Mouse (Mus musculus) intestine, postnatal 0 days (tissue): Measurements from ENCODE around the gene Zfp663. TPM values are rescaled to one million over a fixed set of nuclear protein-coding genes. Genes with fewer than 3 reads are reported as not detected.
A peak's percentile ranks its signal among the peaks of the same experiment; 100 is the strongest.

Source experiments
- ATAC-seq: fragments of 200-750 bp; cut with Nextera tagmentation; 2 replicates; pipeline ENCODE4 v1.8.0; 2017; ENCODE audit warnings: mild to moderate bottlenecking, moderate TSS enrichment, moderate library complexity
- H3K27ac ChIP-seq: fragments of 300-500 bp; sonication (generic); 2 replicates; pipeline ENCODE4 v1.5.1; 2014; ENCODE audit warnings: mild to moderate bottlenecking, low read depth, low read length, moderate library complexity
- H3K27me3 ChIP-seq: fragments of 300-500 bp; sonication (generic); replicated peaks from 2 replicates; pipeline ENCODE4 v1.6.1; 2014; ENCODE audit warnings: low read length, mixed read lengths; ENCODE audit not compliant: control insufficient read depth, insufficient read depth
- H3K36me3 ChIP-seq: fragments of 300-500 bp; sonication (generic); 2 replicates; pipeline ENCODE4 v1.6.1; 2014; ENCODE audit warnings: mild to moderate bottlenecking, moderate library complexity; ENCODE audit not compliant: control insufficient read depth, insufficient read depth
- H3K4me1 ChIP-seq: fragments of 300-500 bp; sonication (generic); replicated peaks from 2 replicates; pipeline ENCODE4 v1.6.1; 2014; ENCODE audit warnings: antibody characterized with exemption, low read length, mixed read lengths; ENCODE audit not compliant: control insufficient read depth, insufficient read depth
- H3K4me2 ChIP-seq: fragments of 300-500 bp; sonication (generic); replicated peaks from 2 replicates; pipeline ENCODE4 v1.6.1; 2014; ENCODE audit warnings: low read depth, mild to moderate bottlenecking, moderate library complexity
- H3K4me3 ChIP-seq: fragments of 300-500 bp; sonication (generic); 2 replicates; pipeline ENCODE4 v1.5.1; 2014; ENCODE audit warnings: low read depth, low read length
- H3K9ac ChIP-seq: fragments of 300-500 bp; sonication (generic); 2 replicates; pipeline ENCODE4 v1.6.1; 2014; ENCODE audit warnings: mild to moderate bottlenecking, low read depth, low read length
- H3K9me3 ChIP-seq: fragments of 300-500 bp; sonication (generic); 2 replicates; pipeline ENCODE4 v1.6.1; 2016; ENCODE audit warnings: mixed run types; ENCODE audit not compliant: control insufficient read depth
- CTCF ChIP-seq: sonication (generic); IDR thresholded peaks from 2 replicates; pipeline ENCODE4 v1.5.1; 2016; ENCODE audit warnings: low read depth, mild to moderate bottlenecking, control low read depth, antibody characterized with exemption, moderate library complexity
- WGBS: fragments of 180-500 bp; shearing (Covaris S2); extraction: QIAGEN DNeasy Blood & Tissue Kit; methylation state at CpG from one replicate; pipeline ENCODE4 v1.1.7; 2014; 5-methylcytosine and 5-hydroxymethylcytosine counted together
- polyA plus RNA-seq: library from polyadenylated mRNA; unstranded; fragments of >200 nt; fragmentation: Nextera tagmentation; extraction: Ambion mirVana; gene quantifications from 2 replicates; pipeline ENCODE4 v1.2.1, GENCODE M21; 2015

Gene Zfp663
- polyA plus RNA-seq, 1 experiment from 2014 or later, result 0.23 TPM

DNA sequence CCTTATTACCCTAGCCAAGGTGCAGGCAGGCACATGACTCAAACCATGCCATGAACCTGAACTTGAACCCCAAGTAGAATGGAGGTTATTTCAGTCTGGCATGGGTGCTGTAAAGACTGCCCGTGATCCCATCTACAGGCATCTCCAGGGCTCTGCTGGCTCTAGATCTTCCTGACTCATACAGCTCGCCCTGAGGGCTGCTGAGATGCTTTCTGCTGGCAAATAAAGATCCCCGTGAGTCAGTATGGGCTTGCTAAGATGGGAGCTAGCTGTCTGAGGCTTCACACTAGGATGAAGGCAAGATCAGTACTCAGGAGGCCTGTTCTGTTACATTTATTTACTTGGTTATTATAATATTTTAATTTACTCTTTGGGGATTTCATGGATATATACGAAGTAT is 23.6 kb upstream of the Zfp663 start:
- WGBS, result 86% methylated on average over 4 of the region's 4 CpGs
- H3K4me1 ChIP-seq, result 0 out of 2 replicates have a peak, but pooled peaks cover 5% of the 10 kb centered on the region
- no peak for TF ChIP-seq CTCF
- H3K9ac ChIP-seq, result no peak overlapping the region
- no peaks in the 10 kb centered on the region for H3K36me3 ChIP-seq
- no peak overlapping the region for H3K4me3 ChIP-seq
- no peak overlapping the region for H3K4me2 ChIP-seq
- no peak overlapping the region for H3K27ac ChIP-seq
- no peaks in the 10 kb centered on the region for H3K9me3 ChIP-seq
- no peaks in the 10 kb centered on the region; the same call in 1 of the 2 replicates for H3K27me3 ChIP-seq
- ATAC-seq, result no peak

DNA sequence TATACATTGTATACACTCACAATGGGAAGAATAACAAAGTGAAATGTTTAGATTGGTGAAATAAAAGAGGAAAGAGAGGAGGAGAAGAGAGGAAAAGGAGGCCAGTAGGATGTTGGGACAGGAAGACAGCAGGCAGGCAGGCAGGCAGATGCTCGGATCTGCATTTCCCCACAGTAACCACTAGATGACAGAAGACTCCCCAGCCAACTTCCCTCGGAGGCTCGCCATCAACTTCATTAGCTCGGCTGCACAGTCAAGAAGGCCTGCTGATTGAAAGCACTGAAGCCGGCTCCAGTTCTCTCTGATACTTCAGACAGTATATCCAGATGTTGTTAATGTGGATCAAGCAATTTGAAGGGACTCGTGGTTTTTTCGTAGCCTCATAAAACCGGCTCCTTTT is 23.0 kb upstream of the Zfp663 start:
- ATAC-seq, result no peak
- TF ChIP-seq CTCF, result peak; percentile 88
- no peaks in the 10 kb centered on the region; the same call in 1 of the 2 replicates for H3K36me3 ChIP-seq
- H3K4me3 ChIP-seq, result no peak overlapping the region
- H3K27me3 ChIP-seq, result no peaks in the 10 kb centered on the region; the same call in 1 of the 2 replicates
- H3K27ac ChIP-seq, result no peak overlapping the region
- WGBS, result 18% methylated on average over 8 of the region's 8 CpGs
- H3K4me1 ChIP-seq, result 0 out of 2 replicates have a peak, but pooled peaks cover 5% of the 10 kb centered on the region
- H3K9me3 ChIP-seq, result no peaks in the 10 kb centered on the region
- no peak overlapping the region for H3K9ac ChIP-seq
- H3K4me2 ChIP-seq, result no peak overlapping the region

DNA sequence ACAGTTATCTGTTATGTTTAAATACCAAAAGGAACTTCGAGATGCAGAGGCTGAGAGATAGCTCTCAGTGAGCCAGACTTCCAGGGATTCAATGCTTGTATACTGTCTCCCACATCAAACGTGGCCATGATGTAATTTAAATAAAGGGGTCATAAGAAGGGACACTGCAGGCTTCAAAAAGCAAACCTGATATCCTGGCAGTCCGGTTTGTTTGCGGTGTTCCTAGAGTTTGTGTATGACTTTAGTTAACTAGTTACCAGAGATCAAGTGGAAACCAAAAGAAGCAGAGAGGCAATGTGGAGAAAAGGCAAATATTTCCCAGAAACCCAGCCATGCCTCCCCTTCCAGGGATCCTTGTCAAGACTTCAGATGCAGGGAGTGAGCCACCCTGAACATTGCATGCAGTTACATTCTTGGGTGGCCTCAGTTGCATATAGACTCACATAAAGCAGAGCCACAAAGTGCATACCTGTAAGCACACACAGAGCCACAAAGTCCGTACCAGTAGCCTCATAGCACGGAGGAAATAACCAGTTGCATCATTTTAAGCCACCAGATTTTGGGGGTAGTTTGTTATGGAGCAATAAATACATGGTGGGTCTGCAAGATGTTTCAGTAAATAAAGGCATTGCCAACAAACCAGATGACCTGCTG is 20.9 kb upstream of the Zfp663 start:
- Histone ChIP-seq H3K4me3 (no peak overlapping the region), H3K4me2 (no peak overlapping the region), H3K4me1 (0 out of 2 replicates have a peak, but pooled peaks cover 5% of the 10 kb centered on the region), H3K36me3 (peaks cover 11% of the 10 kb centered on the region), H3K27ac (no peak overlapping the region), H3K9me3 (no peaks in the 10 kb centered on the region), H3K9ac (no peak overlapping the region), H3K27me3 (no peaks in the 10 kb centered on the region; the same call in 1 of the 2 replicates)
- no peak for TF ChIP-seq CTCF
- 48% methylated on average over 6 of the region's 6 CpGs for WGBS
- ATAC-seq, result no peak

DNA sequence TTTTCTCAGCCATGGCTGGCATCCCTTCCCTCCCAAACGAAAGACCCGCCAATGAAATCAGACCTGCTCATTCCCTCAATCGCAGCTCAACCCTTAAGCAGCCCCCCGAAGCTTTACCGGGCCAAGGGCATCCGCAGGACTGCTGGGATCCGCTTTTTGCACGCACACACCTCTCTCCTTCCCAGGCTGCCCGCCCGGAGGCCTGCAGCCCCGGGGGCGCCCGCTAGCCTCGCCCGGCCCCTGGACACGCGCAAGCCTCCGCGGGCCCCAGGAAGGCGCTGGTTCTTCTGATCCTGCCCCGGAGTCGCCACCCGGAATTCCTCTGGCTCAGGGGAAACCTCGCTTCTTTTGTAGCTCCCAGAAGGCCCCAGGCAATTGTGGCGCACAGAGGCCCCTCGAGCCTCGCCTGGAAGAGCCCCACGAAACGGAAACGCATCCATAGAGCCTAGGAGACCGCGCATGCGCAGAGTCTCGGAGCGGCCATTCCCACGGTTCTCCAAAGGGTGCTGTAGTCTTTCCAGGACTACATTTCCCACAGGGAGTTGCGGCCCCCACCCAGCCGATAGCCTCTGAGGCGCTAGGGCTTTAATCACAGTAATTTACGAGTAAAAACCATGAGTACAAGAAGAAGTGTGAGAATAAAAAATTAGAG is 19.4 kb upstream of the Zfp663 start, which contains the start of gene Zfp334:
Gene Zfp334, minus strand, starts transcription at position 416 of the 652 bp plus-strand sequence.
- under 1% methylated on average over 40 of the region's 40 CpGs for WGBS
- peak; percentile 8; the same call in 1 of the 2 replicates for TF ChIP-seq CTCF
- Histone ChIP-seq H3K9me3 (no peaks in the 10 kb centered on the region), H3K27ac (no peak within 1 kb of the TSS; the same call in 1 of the 2 replicates), H3K36me3 (peaks cover 23% of the 10 kb centered on the region), H3K4me2 (peak within 1 kb of the TSS; percentile 90), H3K9ac (peak within 1 kb of the TSS; percentile 71), H3K27me3 (no peaks in the 10 kb centered on the region; the same call in 1 of the 2 replicates), H3K4me3 (peak within 1 kb of the TSS; percentile 68), H3K4me1 (0 out of 2 replicates have a peak, but pooled peaks cover 5% of the 10 kb centered on the region)
- peak; percentile 84 for ATAC-seq

DNA sequence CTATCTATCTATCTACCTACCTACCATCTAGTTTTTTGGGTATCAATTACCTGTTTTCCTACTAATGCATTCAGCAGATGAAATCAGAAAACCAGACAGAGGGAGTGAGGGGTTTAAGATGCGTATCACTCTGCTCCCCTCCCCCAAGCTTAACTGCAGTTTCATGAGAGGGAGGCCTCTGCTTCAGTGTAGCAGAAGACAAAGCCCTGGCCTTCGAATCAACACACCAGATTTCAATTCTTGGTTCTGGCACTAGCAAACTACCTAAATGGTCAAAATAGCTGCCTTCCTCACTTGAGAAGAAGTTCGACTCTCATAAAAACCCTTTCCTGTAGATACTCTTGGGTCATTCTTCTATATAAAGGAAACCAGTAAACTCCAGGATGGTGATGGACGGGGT is 18.8 kb upstream of the Zfp663 start:
- peak overlapping the region; percentile 90 for H3K4me2 ChIP-seq
- H3K36me3 ChIP-seq, result peaks cover 29% of the 10 kb centered on the region
- ATAC-seq, result no peak
- peak overlapping the region; percentile 71 for H3K9ac ChIP-seq
- peak overlapping the region; percentile 68 for H3K4me3 ChIP-seq
- no peak for TF ChIP-seq CTCF
- H3K27ac ChIP-seq, result no peak overlapping the region
- H3K4me1 ChIP-seq, result 0 out of 2 replicates have a peak, but pooled peaks cover 5% of the 10 kb centered on the region
- no peaks in the 10 kb centered on the region for H3K9me3 ChIP-seq
- WGBS, result 14% methylated on average over 4 of the region's 4 CpGs
- no peaks in the 10 kb centered on the region; the same call in 1 of the 2 replicates for H3K27me3 ChIP-seq

DNA sequence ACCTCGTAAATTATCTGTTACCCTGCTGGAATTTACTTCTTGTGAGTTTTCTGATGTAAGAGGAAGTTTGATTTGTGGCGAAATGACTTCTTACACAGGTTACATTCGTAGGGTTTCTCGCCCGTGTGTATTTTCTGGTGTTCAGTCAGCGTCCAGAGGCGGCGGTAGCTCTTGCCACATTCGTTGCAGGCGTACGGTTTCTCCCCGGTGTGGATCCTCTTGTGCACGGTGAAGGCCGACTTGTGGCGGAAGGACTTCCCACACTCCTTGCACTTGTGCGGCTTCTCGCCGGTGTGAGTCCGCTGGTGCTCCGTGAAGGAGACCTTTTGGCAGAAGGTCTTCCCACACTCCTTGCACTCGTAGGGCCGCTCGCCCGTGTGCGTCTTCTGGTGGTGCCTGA is 11.5 kb upstream of the Zfp663 start:
- peaks cover 67% of the 10 kb centered on the region for H3K36me3 ChIP-seq
- no peak for TF ChIP-seq CTCF

More for the DNA sequence above, 11.5 kb upstream of the Zfp663 start:
- no peak overlapping the region for H3K4me2 ChIP-seq
- H3K4me1 ChIP-seq, result no peaks in the 10 kb centered on the region
- H3K9ac ChIP-seq, result no peak overlapping the region
- H3K9me3 ChIP-seq, result no peaks in the 10 kb centered on the region; the same call in none of the 2 replicates
- H3K27me3 ChIP-seq, result no peaks in the 10 kb centered on the region
- ATAC-seq, result no peak
- no peak overlapping the region for H3K27ac ChIP-seq
- H3K4me3 ChIP-seq, result no peak overlapping the region
- WGBS, result 96% methylated on average over 25 of the region's 25 CpGs
